Comparison of ENCODE assay signal across 15 mouse cellular contexts in genomic region chr1:162015247-162015862, GRCm38 (mm10). TPM values are rescaled to one million over a fixed set of nuclear protein-coding genes. Genes with fewer than 3 reads are reported as not detected.
DNase-seq lines count a peak whose midpoint lies in the region; ATAC-seq lines count a peak whose summit lies in the region.
"Had no signal": no experiment of that assay in that cellular context is flagged by ENCODE, and none has a peak within 500 bp of the region (broad histone marks: within the 10 kb centered on the region; RNA-seq: fewer than 3 reads in every experiment).

No protein-coding gene starts in this region.

- peak; percentile 33 for DNase-seq in heart, embryonic 10.5 days (ENCODE audit: low spot score)
- no peak for DNase-seq in heart, postnatal 36 days
- no peak for DNase-seq in kidney, adult 18-20 months
- peak; percentile 56 for DNase-seq in embryo, embryonic 11 days
- peak; percentile 54 for DNase-seq in limb, embryonic 11.5 days (ENCODE audit: low spot score)
- DNase-seq in liver, result no peak
- no peak for DNase-seq in spleen, postnatal 10 days (ENCODE audit: low spot score in 2 of 2)
- DNase-seq: cerebellum, postnatal 14 days; kidney, postnatal 25 days; lung, postnatal 14 days had no signal

- intact Hi-C loops in heart, postnatal 36 days (cut with DNase I), result no loop called here

- H3K4me1 ChIP-seq in heart, embryonic 10.5 days, result peaks cover 44% of the 10 kb centered on the region
- peaks cover 54% of the 10 kb centered on the region for H3K4me1 ChIP-seq in kidney, embryonic 15.5 days
- peaks cover 56% of the 10 kb centered on the region for H3K4me1 ChIP-seq in limb, embryonic 11.5 days (ENCODE audit: control insufficient read depth, insufficient read depth, low read length)

- peak overlapping the region; percentile 67 for H3K27ac ChIP-seq in heart, embryonic 10.5 days
- peak overlapping the region; percentile 89 for H3K27ac ChIP-seq in kidney, embryonic 15.5 days
- H3K27ac ChIP-seq in limb, embryonic 11.5 days (replicated peaks; ENCODE audit: low read depth, low read length), result peak overlapping the region; percentile 100

- no peaks in the 10 kb centered on the region for H3K36me3 ChIP-seq in heart, embryonic 10.5 days
- no peaks in the 10 kb centered on the region for H3K36me3 ChIP-seq in kidney, embryonic 15.5 days
- H3K36me3 ChIP-seq in limb, embryonic 11.5 days (ENCODE audit: control insufficient read depth, insufficient read depth, low read length), result no peaks in the 10 kb centered on the region

- H3K4me2 ChIP-seq in kidney, embryonic 15.5 days, result no peak overlapping the region
- no peak overlapping the region for H3K4me2 ChIP-seq in limb, embryonic 11.5 days (ENCODE audit: low read depth, severe bottlenecking)

- H3K27me3 ChIP-seq in heart, embryonic 10.5 days (ENCODE audit: insufficient read depth, poor library complexity, severe bottlenecking), result no peaks in the 10 kb centered on the region
- no peaks in the 10 kb centered on the region for H3K27me3 ChIP-seq in kidney, embryonic 15.5 days
- H3K27me3 ChIP-seq in limb, embryonic 11.5 days (ENCODE audit: control insufficient read depth, insufficient read depth, low read length), result no peaks in the 10 kb centered on the region

- no peak overlapping the region for H3K4me3 ChIP-seq in heart, embryonic 10.5 days
- no peak overlapping the region for H3K4me3 ChIP-seq in kidney, embryonic 15.5 days (replicated peaks)
- H3K4me3 ChIP-seq in limb, embryonic 11.5 days (ENCODE audit: low read depth, low read length), result no peak overlapping the region

- no peaks in the 10 kb centered on the region for H3K9me3 ChIP-seq in heart, embryonic 10.5 days
- H3K9me3 ChIP-seq in kidney, embryonic 15.5 days (replicated peaks), result no peaks in the 10 kb centered on the region
- H3K9me3 ChIP-seq in limb, embryonic 11.5 days (ENCODE audit: control insufficient read depth, low read length), result no peaks in the 10 kb centered on the region

- no peak overlapping the region for H3K9ac ChIP-seq in kidney, embryonic 15.5 days
- H3K9ac ChIP-seq in limb, embryonic 11.5 days (ENCODE audit: low read length), result peak overlapping the region; percentile 32; the same call in 1 of the 2 replicates

- ATAC-seq in kidney, embryonic 15.5 days (replicated peaks; ENCODE audit: low FRiP score), result peak; percentile 44; the same call in 1 of the 2 replicates
- ATAC-seq in limb, embryonic 11.5 days (ENCODE audit: insufficient number of reproducible peaks, low FRiP score, low TSS enrichment, low read depth), result peak; percentile 51; the same call in 1 of the 2 replicates
- ATAC-seq: forebrain, embryonic 14.5 days had no signal

- WGBS in heart, embryonic 10.5 days, result 60% methylated on average over 8 of the region's 8 CpGs
- 29% methylated on average over 8 of the region's 8 CpGs for WGBS in kidney, embryonic 15.5 days
- WGBS in limb, embryonic 11.5 days, result 15% methylated on average over 8 of the region's 8 CpGs

RNA-seq across cellular contexts. Expression of gene 4930558K02Rik, which starts 35.9 kb away (rescaled TPM):
- polyA plus RNA-seq in heart, embryonic 10.5 days (2016; fragmentation: Nextera tagmentation; extraction: Ambion mirVana), result not detected in 2 replicates
- not detected for total RNA-seq in heart, postnatal 36 days (2021)
- polyA plus RNA-seq in kidney, embryonic 15.5 days (2015; fragmentation: Nextera tagmentation; extraction: Ambion mirVana), result not detected in 2 replicates
- polyA plus RNA-seq in limb, embryonic 11.5 days (2014; fragmentation: Nextera tagmentation; extraction: Ambion mirVana), result not detected in 2 replicates
- total RNA-seq: left cerebral cortex, adult 18-20 months; MEL had no signal
- polyA plus RNA-seq: gonadal fat pad, adult 2 months had no signal

RNA-seq across cellular contexts. Expression of gene Pigc, which starts 46.4 kb away (rescaled TPM):
- polyA plus RNA-seq in heart, embryonic 10.5 days (2016; fragmentation: Nextera tagmentation; extraction: Ambion mirVana), result 24.0 and 29.9 TPM in 2 replicates
- total RNA-seq in heart, postnatal 36 days (2021), result 10 to 100 TPM; 14.3 to 17.6 TPM
- polyA plus RNA-seq in kidney, embryonic 15.5 days (2015; fragmentation: Nextera tagmentation; extraction: Ambion mirVana), result 39.7 and 40.4 TPM in 2 replicates
- polyA plus RNA-seq in limb, embryonic 11.5 days (2014; fragmentation: Nextera tagmentation; extraction: Ambion mirVana), result 46.6 and 49.8 TPM in 2 replicates

Comparison
In these comparisons a context has a peak if more than half of its experiments do, and no peak if none do; other contexts are left out.
1. DNase-seq: peak in heart, embryonic 10.5 days (single experiment), embryo, embryonic 11 days (single experiment) and limb, embryonic 11.5 days (single experiment); none in heart, postnatal 36 days (0 of 2), kidney, adult 18-20 months (single experiment), liver (single experiment) and spleen, postnatal 10 days (0 of 2).
2. Peak in every context shown above with its lines, with median percentiles within 50 percentile points of each other: H3K27ac ChIP-seq.